Mouse (Mus musculus): ENCODE data around the gene Rbfox3.

DNA sequence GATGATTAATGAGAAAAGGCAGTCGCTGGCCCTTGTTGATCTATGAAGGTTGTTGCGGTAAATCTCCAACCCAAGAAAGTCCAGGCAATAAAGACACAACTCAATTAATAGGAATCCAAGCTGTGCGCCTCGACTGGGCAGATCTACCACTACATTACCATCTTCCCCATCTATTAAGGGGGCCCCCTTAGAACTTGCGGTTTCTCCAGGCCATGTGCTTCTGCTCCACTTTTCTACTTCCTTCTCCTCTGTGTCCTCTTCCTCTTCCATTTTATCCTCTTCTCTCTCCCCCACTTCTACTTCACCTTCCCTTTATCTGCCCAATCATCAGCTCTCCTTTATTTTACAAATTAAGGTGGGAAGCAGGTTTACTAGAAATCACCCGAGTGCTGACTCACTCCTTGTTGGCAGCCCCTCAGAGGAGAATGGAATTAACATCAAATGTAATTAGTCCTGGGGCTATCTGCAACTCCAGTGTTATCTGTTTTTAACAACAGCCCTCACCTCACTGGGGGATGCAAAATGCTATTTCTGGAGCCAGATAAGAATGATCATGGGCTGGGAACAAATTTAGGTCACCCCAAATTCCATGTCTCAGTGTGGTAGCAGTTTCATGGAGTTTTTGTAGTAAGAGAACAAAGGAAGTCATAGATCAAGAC lies 437.4 kb downstream of the Rbfox3 start:
- TF ChIP-seq GATA1 (IDR thresholded peaks at IDR 0.05; ENCODE audit: borderline replicate concordance, low read length) (no peak), FLI1 (IDR thresholded peaks at IDR 0.05; ENCODE audit: low read length) (no peak)
